25 mouse cellular contexts compared by ENCODE assay signal in the genomic region with DNA sequence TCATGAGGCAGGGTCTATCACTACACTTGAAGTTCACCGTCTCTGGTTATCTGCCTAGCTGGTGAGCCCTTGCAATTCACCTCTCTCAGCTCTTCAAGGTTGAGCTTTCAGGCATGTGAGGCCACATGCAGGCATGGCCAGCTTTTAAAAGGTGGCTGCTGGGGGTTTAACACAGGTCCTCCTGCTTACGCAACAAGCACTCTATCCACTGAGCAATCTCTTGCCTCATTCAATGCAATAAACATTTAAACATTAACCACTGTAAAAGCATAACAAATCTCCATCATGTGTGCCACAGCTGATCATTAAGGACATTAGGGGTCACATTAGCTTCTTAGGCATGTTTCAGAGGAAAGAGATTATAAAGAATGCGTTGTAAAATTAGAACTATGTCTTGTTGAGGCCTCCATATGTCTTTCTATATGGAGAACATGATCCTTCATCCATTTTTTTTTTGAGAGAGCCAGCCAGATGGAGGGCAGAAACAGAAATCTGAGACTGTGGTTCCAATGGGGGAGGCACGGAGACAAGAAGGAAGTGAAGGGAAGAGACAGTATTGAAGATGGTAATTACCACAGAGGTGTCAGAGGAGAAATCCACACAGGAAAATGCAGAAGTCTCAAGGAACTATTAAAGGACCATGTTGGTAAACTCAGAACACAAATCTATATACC.
DNase-seq lines count a peak whose midpoint lies in the region; ATAC-seq and TF ChIP-seq lines count a peak whose summit lies in the region.
"Had no signal": no experiment of that assay in that cellular context is flagged by ENCODE, and none has a peak within 500 bp of the region (broad histone marks: within the 10 kb centered on the region; RNA-seq: fewer than 3 reads in every experiment).

No protein-coding gene starts in this region.

- H3K9ac ChIP-seq in intestine, embryonic 16.5 days (ENCODE audit: low read depth, low read length): no peak overlapping the region
- no peak overlapping the region for H3K9ac ChIP-seq in forebrain, embryonic 11.5 days (ENCODE audit: low read length)
- H3K9ac ChIP-seq: embryonic facial prominence, embryonic 12.5 days; forebrain, embryonic 12.5 days; hindbrain, embryonic 12.5 days had no signal

- intact Hi-C loops in left cerebral cortex, adult 2 months (cut with DNase I): no loop called here

- no peaks in the 10 kb centered on the region for H3K27me3 ChIP-seq in kidney, adult 2 months (replicated peaks; ENCODE audit: control insufficient read depth, insufficient read depth, low read length)
- H3K27me3 ChIP-seq in intestine, embryonic 16.5 days (replicated peaks; ENCODE audit: control insufficient read depth, insufficient read depth, low read length): no peaks in the 10 kb centered on the region
- H3K27me3 ChIP-seq in forebrain, embryonic 11.5 days (ENCODE audit: control insufficient read depth, insufficient read depth, low read length): no peaks in the 10 kb centered on the region
- H3K27me3 ChIP-seq: embryonic facial prominence, embryonic 12.5 days; forebrain, embryonic 12.5 days; hindbrain, embryonic 12.5 days had no signal

- peak; percentile 44; the same call in 1 of the 2 replicates for ATAC-seq in frontal cortex, adult (ENCODE audit: low TSS enrichment)
- peak; percentile 80 for ATAC-seq in intestine, embryonic 16.5 days
- ATAC-seq in forebrain, embryonic 11.5 days (replicated peaks; ENCODE audit: low FRiP score): no peak
- ATAC-seq: CD4-positive, CD25-positive, alpha-beta regulatory T cell, adult 4 months; forebrain, embryonic 16.5 days had no signal

- H3K4me3 ChIP-seq in kidney, adult 2 months (ENCODE audit: insufficient read depth, low read depth, low read length): no peak overlapping the region
- no peak overlapping the region for H3K4me3 ChIP-seq in left cerebral cortex, adult 2 months
- no peak overlapping the region for H3K4me3 ChIP-seq in intestine, embryonic 16.5 days (ENCODE audit: low read length)
- H3K4me3 ChIP-seq in forebrain, embryonic 11.5 days (ENCODE audit: low read depth, low read length): no peak overlapping the region
- H3K4me3 ChIP-seq: embryonic facial prominence, embryonic 12.5 days; forebrain, embryonic 12.5 days; gastrocnemius, adult 2 months; heart, embryonic 10.5 days; hindbrain, embryonic 12.5 days had no signal

- H3K27ac ChIP-seq in kidney, adult 2 months (ENCODE audit: insufficient read depth, low read depth, low read length): no peak overlapping the region
- H3K27ac ChIP-seq in left cerebral cortex, adult 2 months: peak overlapping the region; percentile 86
- H3K27ac ChIP-seq in intestine, embryonic 16.5 days (ENCODE audit: low read length): no peak overlapping the region
- no peak overlapping the region for H3K27ac ChIP-seq in forebrain, embryonic 11.5 days (ENCODE audit: low read depth, low read length)
- H3K27ac ChIP-seq: embryonic facial prominence, embryonic 12.5 days; forebrain, embryonic 12.5 days; gastrocnemius, adult 2 months; heart, embryonic 10.5 days; hindbrain, embryonic 12.5 days had no signal

- 63% methylated on average over 4 of the region's 4 CpGs for WGBS in kidney, adult 2 months
- WGBS in intestine, embryonic 16.5 days: 56% methylated on average over 4 of the region's 4 CpGs
- 86% methylated on average over 4 of the region's 4 CpGs for WGBS in forebrain, embryonic 11.5 days

- DNase-seq in frontal cortex, postnatal 36 days (ENCODE audit: low spot score in 2 of 2): no peak
- DNase-seq in kidney, adult 2 months: peak; percentile 6
- no peak for DNase-seq in kidney, postnatal 25 days
- DNase-seq in left cerebral cortex, adult 2 months (ENCODE audit: extremely low spot score in 1 of 2, low spot score in 2 of 2): no peak
- no peak for DNase-seq in left cerebral cortex, adult 8-10 months (ENCODE audit: low spot score in 2 of 2)
- no peak for DNase-seq in forebrain, embryonic 11.5 days (ENCODE audit: low spot score)
- DNase-seq: adrenal gland, adult 8-10 months; adrenal gland, postnatal 36 days; B cell, adult 2 months; cerebellum, adult 11 months; cerebellum, adult 8-10 months; cerebellum, postnatal 14 days; gastrocnemius, adult 2 months; gastrocnemius, postnatal 25 days; heart, postnatal 10 days; heart, postnatal 4 days had no signal

- TF ChIP-seq POLR2A in kidney, adult 2 months (IDR thresholded peaks at IDR 0.05; ENCODE audit: low read depth, low read length): no peak

- H3K4me2 ChIP-seq in intestine, embryonic 16.5 days (ENCODE audit: low read depth, low read length): no peak overlapping the region
- no peak overlapping the region for H3K4me2 ChIP-seq in forebrain, embryonic 11.5 days (ENCODE audit: low read depth, low read length, severe bottlenecking)
- H3K4me2 ChIP-seq: embryonic facial prominence, embryonic 12.5 days; forebrain, embryonic 12.5 days; hindbrain, embryonic 12.5 days had no signal

- no peak for TF ChIP-seq CTCF in kidney, adult 2 months (conservative IDR thresholded peaks at IDR 0.05; ENCODE audit: insufficient read depth, insufficient read length, low read depth, low read length)
- TF ChIP-seq CTCF in left cerebral cortex, adult 2 months (IDR thresholded peaks at IDR 0.05): no peak

- H3K4me1 ChIP-seq in kidney, adult 2 months (ENCODE audit: control insufficient read depth, insufficient read depth, low read length): no peaks in the 10 kb centered on the region
- H3K4me1 ChIP-seq in intestine, embryonic 16.5 days (ENCODE audit: control insufficient read depth, insufficient read depth, low read length): no peaks in the 10 kb centered on the region
- H3K4me1 ChIP-seq in forebrain, embryonic 11.5 days (replicated peaks; ENCODE audit: control insufficient read depth, insufficient read depth, low read length): no peaks in the 10 kb centered on the region
- H3K4me1 ChIP-seq: embryonic facial prominence, embryonic 12.5 days; forebrain, embryonic 12.5 days; heart, embryonic 10.5 days; hindbrain, embryonic 12.5 days had no signal

- no peaks in the 10 kb centered on the region for H3K36me3 ChIP-seq in kidney, adult 2 months (ENCODE audit: control insufficient read depth, insufficient read depth, low read length)
- no peaks in the 10 kb centered on the region for H3K36me3 ChIP-seq in intestine, embryonic 16.5 days (ENCODE audit: control insufficient read depth, insufficient read depth, low read length)
- H3K36me3 ChIP-seq in forebrain, embryonic 11.5 days (ENCODE audit: control insufficient read depth, insufficient read depth, low read length): no peaks in the 10 kb centered on the region
- H3K36me3 ChIP-seq: embryonic facial prominence, embryonic 12.5 days; forebrain, embryonic 12.5 days; G1E; heart, embryonic 10.5 days; hindbrain, embryonic 12.5 days had no signal

- no peaks in the 10 kb centered on the region for H3K9me3 ChIP-seq in intestine, embryonic 16.5 days (ENCODE audit: control insufficient read depth, low read length)
- no peaks in the 10 kb centered on the region for H3K9me3 ChIP-seq in forebrain, embryonic 11.5 days (ENCODE audit: control insufficient read depth, low read length)
- H3K9me3 ChIP-seq: embryonic facial prominence, embryonic 12.5 days; forebrain, embryonic 12.5 days; G1E; heart, embryonic 10.5 days; hindbrain, embryonic 12.5 days had no signal
